Mouse (Mus musculus) MEL (cell line): ENCODE measurements around the gene B230104I21Rik. TPM values are rescaled to one million over a fixed set of nuclear protein-coding genes. Genes with fewer than 3 reads are reported as not detected.

Experiments used
- DNase-seq: peaks from one replicate; pipeline ENCODE4 v3.0.0; 2011; ENCODE audit warnings: low read depth, low spot score
- H3K27ac ChIP-seq: 2 replicates; pipeline ENCODE4 v1.5.1; 2012; ENCODE audit warnings: low read depth, mild to moderate bottlenecking, control low read depth, low read length, moderate library complexity; ENCODE audit not compliant: control insufficient read depth
- H3K27me3 ChIP-seq, 2 experiments: fragments of 150-350 bp in 1 of 2; sonication (generic) in 1 of 2; 2 replicates each; pipeline ENCODE4 v1.6.1; 2012; ENCODE audit warnings: low read length in 2 of 2, mild to moderate bottlenecking in 2 of 2, improper control_type of control experiment in 1 of 2, moderate library complexity in 1 of 2; ENCODE audit not compliant: insufficient read depth in 2 of 2, control insufficient read depth in 1 of 2
- H3K36me3 ChIP-seq, 2 experiments: 2 replicates each; pipeline ENCODE4 v1.6.1; 2012 to 2014; ENCODE audit warnings: low read length in 2 of 2, improper control_type of control experiment in 1 of 2, inconsistent platforms in 1 of 2, mild to moderate bottlenecking in 1 of 2; ENCODE audit not compliant: insufficient read depth in 2 of 2, control insufficient read depth in 1 of 2
- H3K4me1 ChIP-seq, 2 experiments: fragments of 150-350 bp in 1 of 2; sonication (generic) in 1 of 2; 2 replicates each; pipeline ENCODE4 v1.6.1; 2012; ENCODE audit warnings: low read length in 2 of 2, improper control_type of control experiment in 1 of 2, mild to moderate bottlenecking in 1 of 2; ENCODE audit not compliant: insufficient read depth in 2 of 2, control insufficient read depth in 1 of 2
- H3K4me3 ChIP-seq, 2 experiments: fragments of 150-350 bp in 1 of 2; sonication (generic) in 1 of 2; 2 replicates each; pipeline ENCODE4 v1.5.1; 2012; ENCODE audit warnings: low read depth in 2 of 2, low read length in 2 of 2, mild to moderate bottlenecking in 2 of 2, moderate library complexity in 2 of 2, control low read depth in 1 of 2, improper control_type of control experiment in 1 of 2; ENCODE audit not compliant: control insufficient read depth in 1 of 2, insufficient read depth in 1 of 2
- H3K79me2 ChIP-seq: 2 replicates; pipeline ENCODE4 v1.6.1; 2012; ENCODE audit warnings: mild to moderate bottlenecking, low read length, moderate library complexity; ENCODE audit not compliant: control insufficient read depth, poor library complexity, insufficient read depth
- H3K9ac ChIP-seq: 2 replicates; pipeline ENCODE4 v1.6.1; 2012; ENCODE audit warnings: low read depth, mild to moderate bottlenecking, control low read depth, low read length, moderate library complexity; ENCODE audit not compliant: control insufficient read depth, poor library complexity, severe bottlenecking
- H3K9me3 ChIP-seq: fragments of 150-350 bp; sonication (generic); replicated peaks from 2 replicates; pipeline ENCODE4 v1.6.1; 2012; ENCODE audit warnings: mild to moderate bottlenecking, low read length, improper control_type of control experiment, moderate library complexity; ENCODE audit not compliant: insufficient read depth
- BHLHE40 ChIP-seq: IDR thresholded peaks from 2 replicates; pipeline ENCODE4 v1.6.1; 2012; ENCODE audit warnings: low read depth, mild to moderate bottlenecking, inconsistent platforms, low read length, improper control_type of control experiment, borderline replicate concordance
- CHD1 ChIP-seq: IDR thresholded peaks from 2 replicates; pipeline ENCODE4 v1.6.1; 2012; ENCODE audit warnings: low read depth, mild to moderate bottlenecking, inconsistent platforms, low read length, improper control_type of control experiment
- E2F4 ChIP-seq: IDR thresholded peaks from 2 replicates; pipeline ENCODE4 v1.6.1; 2011; ENCODE audit warnings: low read depth, low read length, improper control_type of control experiment, borderline replicate concordance
- ELF1 ChIP-seq: IDR thresholded peaks from 2 replicates; pipeline ENCODE4 v1.6.1; 2014; ENCODE audit warnings: low read depth, mild to moderate bottlenecking, inconsistent platforms, low read length, improper control_type of control experiment, moderate library complexity
- EP300 ChIP-seq, 2 experiments: IDR thresholded peaks; 2 replicates each; pipeline ENCODE4 v1.6.1; 2011; ENCODE audit warnings: improper control_type of control experiment in 2 of 2, low read length in 2 of 2, low read depth in 1 of 2, mild to moderate bottlenecking in 1 of 2
- GABPA ChIP-seq: IDR thresholded peaks from 2 replicates; pipeline ENCODE4 v1.6.1; 2012; ENCODE audit warnings: low read depth, mild to moderate bottlenecking, inconsistent platforms, low read length, improper control_type of control experiment, moderate library complexity
- GATA1 ChIP-seq: IDR thresholded peaks from 2 replicates; pipeline ENCODE4 v1.6.1; 2011; ENCODE audit warnings: low read depth, low read length, improper control_type of control experiment
- HCFC1 ChIP-seq: IDR thresholded peaks from 2 replicates; pipeline ENCODE4 v1.6.1; 2012; ENCODE audit warnings: low read depth, mild to moderate bottlenecking, inconsistent platforms, low read length, improper control_type of control experiment, moderate library complexity
- KAT2A ChIP-seq: conservative IDR thresholded peaks from 2 replicates; pipeline ENCODE4 v1.6.1; 2012; ENCODE audit warnings: low read depth, low read length, improper control_type of control experiment, inconsistent platforms
- MAFK ChIP-seq: IDR thresholded peaks from 2 replicates; pipeline ENCODE4 v1.6.1; 2011; ENCODE audit warnings: low read depth, mild to moderate bottlenecking, low read length, improper control_type of control experiment, borderline replicate concordance
- MAX ChIP-seq: IDR thresholded peaks from 2 replicates; pipeline ENCODE4 v1.6.1; 2011; ENCODE audit warnings: low read length, improper control_type of control experiment
- MAZ ChIP-seq: IDR thresholded peaks from 2 replicates; pipeline ENCODE4 v1.6.1; 2012; ENCODE audit warnings: low read depth, mild to moderate bottlenecking, inconsistent platforms, low read length, improper control_type of control experiment
- MEF2A ChIP-seq: IDR thresholded peaks from 2 replicates; pipeline ENCODE4 v1.6.1; 2014; ENCODE audit warnings: low read depth, mild to moderate bottlenecking, inconsistent platforms, low read length, improper control_type of control experiment; ENCODE audit not compliant: poor library complexity, insufficient replicate concordance, severe bottlenecking; ENCODE audit errors: extremely low read depth
- MXI1 ChIP-seq: IDR thresholded peaks from 2 replicates; pipeline ENCODE4 v1.6.1; 2011; ENCODE audit warnings: mild to moderate bottlenecking, low read depth, low read length, improper control_type of control experiment
- MYB ChIP-seq: IDR thresholded peaks from 2 replicates; pipeline ENCODE4 v1.6.1; 2011; ENCODE audit warnings: mild to moderate bottlenecking, low read depth, low read length, improper control_type of control experiment
- MYC ChIP-seq: IDR thresholded peaks from 2 replicates; pipeline ENCODE4 v1.6.1; 2011; ENCODE audit warnings: low read depth, mild to moderate bottlenecking, low read length, improper control_type of control experiment, moderate library complexity
- NELFE ChIP-seq: IDR thresholded peaks from 2 replicates; pipeline ENCODE4 v1.6.1; 2011; ENCODE audit warnings: low read depth, low read length, improper control_type of control experiment
- POLR2A ChIP-seq, 2 experiments: IDR thresholded peaks; 2 replicates each; pipeline ENCODE4 v1.6.1; 2011 to 2012; ENCODE audit warnings: low read length in 2 of 2, mild to moderate bottlenecking in 2 of 2, control low read depth in 1 of 2, improper control_type of control experiment in 1 of 2, low read depth in 1 of 2, moderate library complexity in 1 of 2; ENCODE audit not compliant: control insufficient read depth in 1 of 2, insufficient read depth in 1 of 2, poor library complexity in 1 of 2
- POLR2AphosphoS2 ChIP-seq: IDR thresholded peaks from 2 replicates; pipeline ENCODE4 v1.6.1; 2011; ENCODE audit warnings: low read length, improper control_type of control experiment
- POLR2AphosphoS5 ChIP-seq: IDR thresholded peaks from 2 replicates; pipeline ENCODE4 v1.6.1; 2012; ENCODE audit warnings: low read depth, borderline replicate concordance, mild to moderate bottlenecking, inconsistent platforms, low read length, moderate library complexity, mixed read lengths
- RCOR1 ChIP-seq: IDR thresholded peaks from 2 replicates; pipeline ENCODE4 v1.6.1; 2012; ENCODE audit warnings: low read depth, mild to moderate bottlenecking, inconsistent platforms, low read length, improper control_type of control experiment
- UBTF ChIP-seq: IDR thresholded peaks from 2 replicates; pipeline ENCODE4 v1.6.1; 2012; ENCODE audit warnings: low read depth, mild to moderate bottlenecking, inconsistent platforms, low read length, improper control_type of control experiment, moderate library complexity, borderline replicate concordance; ENCODE audit not compliant: insufficient read depth
- USF1 ChIP-seq: IDR thresholded peaks from 2 replicates; pipeline ENCODE4 v1.6.1; 2014; ENCODE audit warnings: low read depth, mild to moderate bottlenecking, inconsistent platforms, low read length, improper control_type of control experiment, moderate library complexity
- USF2 ChIP-seq, 2 experiments: IDR thresholded peaks; 2 replicates each; pipeline ENCODE4 v1.6.1; 2011 to 2012; ENCODE audit warnings: improper control_type of control experiment in 2 of 2, low read length in 2 of 2, borderline replicate concordance in 1 of 2, inconsistent platforms in 1 of 2, low read depth in 1 of 2, mild to moderate bottlenecking in 1 of 2; ENCODE audit not compliant: insufficient read depth in 1 of 2
- ZC3H11A ChIP-seq: IDR thresholded peaks from 2 replicates; pipeline ENCODE4 v1.6.1; 2012; ENCODE audit warnings: low read depth, mild to moderate bottlenecking, inconsistent platforms, low read length, improper control_type of control experiment
- polyA plus RNA-seq, 2 experiments: library from polyadenylated mRNA; stranded (reverse) in 1 of 2; unstranded in 1 of 2; fragments of >175 nt in 1 of 2; fragments of >200 nt in 1 of 2; gene quantifications; 2 replicates each; pipeline versions ENCODE4 v1.2.1 to v1.2.4; 2012; ENCODE audit warnings: low replicate concordance in 2 of 2, low read depth in 1 of 2; ENCODE audit not compliant: insufficient read length in 2 of 2, insufficient read depth in 1 of 2, missing spikeins in 1 of 2
- total RNA-seq: library from RNA; depleted of rRNA; stranded (reverse); fragments of 300-350 nt; gene quantifications from 2 replicates; pipeline ENCODE4 v1.2.3, GENCODE M21; 2012

Gene B230104I21Rik
- total and polyA plus RNA-seq, 3 experiments = not detected

DNA sequence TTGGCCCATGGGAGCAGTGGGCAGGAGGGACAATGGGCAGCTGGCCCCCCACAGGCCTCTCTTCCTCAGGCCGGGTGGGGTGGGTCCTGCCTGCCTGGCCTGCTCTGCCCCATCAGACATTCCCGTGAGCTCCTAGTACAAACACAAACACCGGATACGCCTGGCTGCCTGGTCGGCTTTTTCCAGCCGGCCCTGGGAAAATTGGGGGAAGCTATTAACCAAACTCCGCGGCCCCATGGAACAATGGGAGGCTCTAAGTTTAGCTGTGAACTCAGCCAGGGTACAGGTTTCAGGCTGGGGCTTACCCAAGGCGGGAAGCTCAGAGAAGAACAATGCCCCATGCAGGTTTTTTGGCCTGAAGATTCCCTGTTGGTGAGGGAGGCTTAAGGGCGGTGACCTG lies 723 bp downstream of the B230104I21Rik start:
- TF ChIP-seq POLR2AphosphoS5 (no peak), HCFC1 (no peak), GABPA (no peak), USF2 (IDR thresholded peaks at IDR 0.05; ENCODE audit: borderline replicate concordance in 1 of 2, insufficient read depth in 1 of 2, low read depth in 1 of 2, low read length in 2 of 2) (no peak), POLR2AphosphoS2 (no peak), BHLHE40 (no peak), MAX (no peak), ELF1 (no peak), GATA1 (no peak), CHD1 (no peak), USF1 (no peak), MYC (no peak), ZC3H11A (no peak), MXI1 (no peak), RCOR1 (no peak)
- TF ChIP-seq, all 39 proteins: peak for 0
- H3K9me3 ChIP-seq = no peaks in the 10 kb centered on the region
- DNase-seq = no peak
- H3K4me1 ChIP-seq = no peaks in the 10 kb centered on the region
- no peaks in the 10 kb centered on the region for H3K79me2 ChIP-seq
- no peak overlapping the region for H3K27ac ChIP-seq
- no peaks in the 10 kb centered on the region for H3K27me3 ChIP-seq
- H3K9ac ChIP-seq = no peak overlapping the region
- no peak overlapping the region for H3K4me3 ChIP-seq
- H3K36me3 ChIP-seq = no peaks in the 10 kb centered on the region

DNA sequence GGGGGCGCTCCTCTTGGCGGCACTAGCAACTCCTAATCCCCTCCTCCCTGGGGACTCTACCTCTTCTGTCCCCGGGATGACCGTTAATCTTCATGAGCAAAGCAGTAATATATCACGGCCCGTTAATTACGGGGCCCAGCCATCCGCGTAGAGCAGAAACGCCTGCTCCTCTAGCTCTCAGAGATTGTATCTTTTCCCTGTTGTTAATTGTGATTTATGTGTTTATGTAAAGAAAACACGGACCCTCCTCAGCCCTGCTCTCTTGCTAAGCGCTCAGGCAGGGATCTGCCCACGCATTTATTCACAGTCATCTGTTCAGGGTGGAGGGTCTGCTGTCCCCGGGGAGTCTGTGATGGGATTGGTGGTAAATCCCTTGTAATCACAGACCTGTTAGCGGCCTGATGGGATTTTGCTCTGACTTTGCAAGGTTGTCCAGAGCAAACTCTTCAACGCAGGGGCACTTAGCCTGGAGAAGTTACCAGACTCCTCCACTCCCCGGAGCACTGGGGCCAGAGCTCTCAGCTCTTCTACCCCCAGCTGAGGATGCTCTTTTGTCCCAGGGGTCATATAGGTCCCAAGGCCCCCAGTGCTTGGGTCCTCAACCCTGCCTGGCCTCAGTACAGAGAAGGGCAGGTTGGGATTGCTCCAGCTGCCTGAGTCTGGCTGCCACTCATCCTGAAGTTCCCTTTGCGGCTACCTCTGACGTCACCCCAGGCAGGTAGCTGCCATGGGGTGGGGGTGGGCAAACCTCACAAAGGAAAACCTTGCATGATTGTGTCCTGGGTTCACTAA lies 11.0 kb downstream of the B230104I21Rik start:
- Histone ChIP-seq H3K36me3 (no peaks in the 10 kb centered on the region), H3K9me3 (no peaks in the 10 kb centered on the region; the same call in 1 of the 2 replicates), H3K79me2 (no peaks in the 10 kb centered on the region), H3K27me3 (no peaks in the 10 kb centered on the region; a peak in 1 of 4 replicates), H3K4me1 (no peaks in the 10 kb centered on the region), H3K27ac (no peak overlapping the region), H3K9ac (no peak overlapping the region), H3K4me3 (no peak overlapping the region)
- TF ChIP-seq KAT2A = no peak
- no peak for TF ChIP-seq GABPA
- TF ChIP-seq MEF2A = no peak
- no peak for TF ChIP-seq USF2 (IDR thresholded peaks at IDR 0.05; ENCODE audit: borderline replicate concordance in 1 of 2, insufficient read depth in 1 of 2, low read depth in 1 of 2, low read length in 2 of 2)
- TF ChIP-seq MXI1 = no peak
- TF ChIP-seq UBTF = no peak
- TF ChIP-seq ZC3H11A = no peak
- TF ChIP-seq POLR2A (IDR thresholded peaks at IDR 0.05; ENCODE audit: control insufficient read depth in 1 of 2, insufficient read depth in 1 of 2, low read depth in 1 of 2, low read length in 2 of 2, poor library complexity in 1 of 2) = no peak
- TF ChIP-seq NELFE = no peak
- TF ChIP-seq ELF1 = no peak
- TF ChIP-seq MYB = no peak
- TF ChIP-seq EP300 (IDR thresholded peaks at IDR 0.05; ENCODE audit: low read depth in 1 of 2, low read length in 2 of 2) = no peak
- no peak for TF ChIP-seq HCFC1
- TF ChIP-seq MAZ = no peak
- TF ChIP-seq E2F4 = no peak
- TF ChIP-seq MAFK = no peak
- TF ChIP-seq BHLHE40 = no peak
- DNase-seq = no peak
